Mouse (Mus musculus) embryonic stem cell, embryonic (primary cell): Measurements from ENCODE around the gene Jag1.

Experiments used
- CTCF ChIA-PET, 4 experiments: fragments of 300-600 bp in 2 of 4; fragments of 350-600 bp in 2 of 4; sonication (Branson Sonifier 250); formaldehyde crosslinking; loops; one replicate each; lab custom pipeline; 2022; ENCODE audit warnings: inconsistent platforms in 2 of 4; lab: Charles Lee
- POLR2A ChIA-PET, 4 experiments: fragments of 300-600 bp in 2 of 4; fragments of 350-600 bp in 2 of 4; sonication (Branson Sonifier 250); formaldehyde crosslinking; loops; one replicate each; lab custom pipeline; 2022; ENCODE audit warnings: antibody characterized with exemption in 4 of 4, inconsistent platforms in 1 of 4; lab: Charles Lee

Gene Jag1

DNA sequence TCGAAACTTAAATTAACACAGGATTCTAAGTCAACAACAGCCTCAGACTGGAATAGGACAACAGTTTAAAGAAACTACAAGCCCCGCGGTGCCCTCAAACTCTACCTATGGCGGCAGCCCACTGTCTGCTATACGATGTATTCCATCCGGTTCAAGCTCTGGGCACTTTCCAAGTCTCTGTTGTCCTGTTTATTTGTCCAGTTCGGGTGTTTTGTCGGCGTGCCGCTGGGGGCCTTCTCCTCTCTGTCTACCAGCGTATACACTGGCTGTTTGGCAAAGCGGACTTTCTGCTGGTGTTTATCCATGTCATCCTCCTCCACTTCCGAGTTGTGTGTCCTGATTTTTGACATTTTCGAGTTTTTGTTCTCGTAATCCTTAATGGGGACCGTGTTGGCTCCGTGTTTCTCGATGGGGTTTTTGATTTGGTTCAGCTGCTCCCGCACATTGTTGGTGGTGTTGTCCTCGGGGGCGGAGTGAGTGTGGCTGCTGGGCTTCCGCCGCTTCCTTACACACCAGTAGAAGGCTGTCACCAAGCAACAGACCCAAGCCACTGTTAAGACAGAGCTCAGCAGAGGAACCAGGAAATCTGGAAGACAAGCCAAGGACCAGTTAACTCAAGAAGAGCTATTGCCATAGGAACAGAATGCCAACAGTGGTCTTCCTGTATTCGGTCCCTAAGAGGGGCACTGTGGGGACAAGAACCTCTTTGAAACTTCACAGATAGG lies 33.4 kb downstream of the Jag1 start:
- ChIA-PET CTCF (no interaction called here), POLR2A (interaction anchor here (0.6 to 1.7 kb wide), 10 partner anchors 9 to 235 kb away, joined by 3 to 6 read pairs (median 4); partner anchors contain the start of genes AL731706.1 (in 3 of the 4), Mkks (in 3 of the 4) and Slx4ip (in 3 of the 4))

DNA sequence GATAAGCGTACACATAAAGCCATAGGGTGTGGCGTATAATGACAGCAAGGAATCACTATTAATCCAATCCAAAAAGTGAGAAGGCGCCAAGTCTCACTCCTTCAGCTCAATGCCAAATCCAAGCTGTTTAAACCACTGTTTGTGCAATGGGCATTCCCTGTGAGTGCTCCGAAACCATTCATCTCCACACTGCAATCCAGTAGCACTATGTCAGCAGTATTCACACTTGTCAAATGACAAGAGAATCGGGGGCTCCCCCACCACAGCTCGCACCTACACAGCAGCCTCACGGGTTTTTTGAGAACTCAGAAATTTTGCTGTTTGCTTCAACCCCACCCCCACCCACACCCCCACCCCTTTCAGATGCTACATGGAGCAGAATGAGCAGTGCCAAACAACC lies 35.4 kb downstream of the Jag1 start:
- ChIA-PET POLR2A (interaction anchor here in 2 of 4 experiments (0.7 to 1.6 kb wide), 4 partner anchors 11 to 126 kb away, joined by 3 to 11 read pairs (median 4); no protein-coding TSS in a partner anchor), CTCF (no interaction called here)

DNA sequence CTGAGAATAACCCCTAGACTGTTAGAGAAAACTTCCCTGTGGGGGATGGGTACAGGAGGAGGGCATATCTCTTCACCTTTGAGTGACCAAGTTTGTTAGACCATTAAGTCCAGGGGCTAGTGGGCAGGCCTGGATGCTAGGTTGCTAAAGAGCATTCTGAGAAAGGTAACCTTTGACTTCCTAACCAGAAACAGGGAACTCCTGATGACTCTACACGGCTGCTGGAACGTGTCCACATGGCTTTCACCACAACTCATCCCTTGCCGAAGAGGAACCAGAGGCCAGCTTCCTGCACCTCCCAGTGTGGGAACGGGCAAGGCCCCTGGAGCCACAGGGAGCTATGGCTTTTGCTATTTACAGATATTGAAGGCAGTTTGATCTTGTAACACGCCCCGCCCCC lies 36.0 kb downstream of the Jag1 start:
- ChIA-PET POLR2A (interaction anchor here in 2 of 4 experiments (0.8 to 1.6 kb wide), 3 partner anchors 12 to 37 kb away, joined by 3 to 11 read pairs (median 3); no protein-coding TSS in a partner anchor), CTCF (interaction anchor here in 1 of 4 experiments (0.6 kb wide), 1 partner anchor 15 kb away, joined by 3 read pairs; no protein-coding TSS in a partner anchor)

DNA sequence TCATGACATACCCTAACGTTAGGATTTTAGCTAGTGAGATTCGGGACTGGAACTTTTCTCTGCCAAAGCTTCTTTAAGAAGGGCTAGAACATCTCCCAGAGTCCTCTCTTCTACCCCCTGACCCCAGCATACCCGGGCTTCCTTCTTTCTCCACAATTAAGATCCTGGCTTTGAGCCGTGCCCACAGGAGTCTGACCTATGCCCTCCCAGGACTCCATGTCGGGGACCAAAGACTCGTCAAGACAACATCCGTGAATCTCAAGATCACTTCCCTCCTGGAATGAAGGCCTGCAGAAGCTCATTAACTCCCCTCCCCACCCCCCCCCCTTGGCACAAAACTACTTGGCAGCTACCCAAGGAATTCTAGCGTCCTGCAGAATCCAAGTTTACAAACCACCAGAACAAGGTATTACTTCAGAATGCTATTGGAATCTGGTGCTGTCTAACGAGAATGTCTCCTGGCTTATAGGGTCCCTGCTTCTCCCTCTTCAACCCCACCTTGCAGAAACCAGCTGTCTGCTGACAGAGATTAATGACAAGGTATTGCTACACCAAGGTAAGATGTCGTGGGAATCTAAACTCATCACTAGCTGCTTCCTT lies 36.6 kb downstream of the Jag1 start:
- CTCF ChIA-PET, result interaction anchor here in 1 of 4 experiments (0.6 kb wide), 1 partner anchor 15 kb away, joined by 3 read pairs; no protein-coding TSS in a partner anchor
- POLR2A ChIA-PET, result interaction anchor here in 3 of 4 experiments (0.6 to 1.6 kb wide), 4 partner anchors 12 to 345 kb away, joined by 3 to 11 read pairs (median 3); no protein-coding TSS in a partner anchor

DNA sequence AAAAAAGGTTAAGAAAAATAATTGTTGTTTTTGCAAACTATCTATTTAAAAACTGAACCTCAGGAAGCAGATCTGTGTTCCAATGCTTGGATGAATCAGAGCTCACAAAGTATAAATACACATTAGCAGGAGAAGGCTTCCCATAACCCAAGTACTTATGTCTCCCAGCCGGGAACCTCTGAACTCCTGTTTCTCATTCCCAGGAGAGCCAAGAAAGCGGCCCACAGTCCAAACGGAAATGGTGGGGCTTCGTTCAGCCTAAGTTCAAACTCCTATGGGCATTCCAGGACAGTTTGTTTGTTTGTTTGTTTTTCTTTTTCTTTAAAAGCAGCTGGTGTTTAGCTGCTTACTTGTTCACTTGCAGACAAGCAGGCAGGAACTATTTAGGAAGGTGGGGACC lies 37.7 kb downstream of the Jag1 start:
- ChIA-PET CTCF (no interaction called here), POLR2A (interaction anchor here in 1 of 4 experiments (0.7 kb wide), 1 partner anchor 35 kb away, joined by 3 read pairs; no protein-coding TSS in a partner anchor)

DNA sequence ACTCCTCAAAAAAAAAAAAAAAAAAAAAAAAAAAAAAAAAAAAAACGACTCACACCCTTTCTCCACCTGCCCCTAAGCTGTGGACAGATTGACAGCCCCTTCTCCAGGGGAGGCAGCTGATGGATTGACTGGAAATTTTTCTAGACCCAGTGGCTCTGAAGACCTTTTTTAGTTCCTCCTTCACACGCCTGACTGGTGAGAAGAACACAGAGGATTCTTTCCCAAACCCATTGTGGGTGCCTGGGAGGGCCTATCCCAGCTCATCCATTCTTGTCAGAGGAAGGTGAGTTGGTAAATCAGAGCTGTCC lies 42.2 kb downstream of the Jag1 start:
- POLR2A ChIA-PET, result interaction anchor here in 3 of 4 experiments (0.6 to 1.7 kb wide), 5 partner anchors 9 to 135 kb away, joined by 3 to 8 read pairs (median 4); no protein-coding TSS in a partner anchor
- CTCF ChIA-PET, result interaction anchor here in 1 of 4 experiments (0.6 kb wide), 1 partner anchor 173 kb away, joined by 5 read pairs; no protein-coding TSS in a partner anchor

DNA sequence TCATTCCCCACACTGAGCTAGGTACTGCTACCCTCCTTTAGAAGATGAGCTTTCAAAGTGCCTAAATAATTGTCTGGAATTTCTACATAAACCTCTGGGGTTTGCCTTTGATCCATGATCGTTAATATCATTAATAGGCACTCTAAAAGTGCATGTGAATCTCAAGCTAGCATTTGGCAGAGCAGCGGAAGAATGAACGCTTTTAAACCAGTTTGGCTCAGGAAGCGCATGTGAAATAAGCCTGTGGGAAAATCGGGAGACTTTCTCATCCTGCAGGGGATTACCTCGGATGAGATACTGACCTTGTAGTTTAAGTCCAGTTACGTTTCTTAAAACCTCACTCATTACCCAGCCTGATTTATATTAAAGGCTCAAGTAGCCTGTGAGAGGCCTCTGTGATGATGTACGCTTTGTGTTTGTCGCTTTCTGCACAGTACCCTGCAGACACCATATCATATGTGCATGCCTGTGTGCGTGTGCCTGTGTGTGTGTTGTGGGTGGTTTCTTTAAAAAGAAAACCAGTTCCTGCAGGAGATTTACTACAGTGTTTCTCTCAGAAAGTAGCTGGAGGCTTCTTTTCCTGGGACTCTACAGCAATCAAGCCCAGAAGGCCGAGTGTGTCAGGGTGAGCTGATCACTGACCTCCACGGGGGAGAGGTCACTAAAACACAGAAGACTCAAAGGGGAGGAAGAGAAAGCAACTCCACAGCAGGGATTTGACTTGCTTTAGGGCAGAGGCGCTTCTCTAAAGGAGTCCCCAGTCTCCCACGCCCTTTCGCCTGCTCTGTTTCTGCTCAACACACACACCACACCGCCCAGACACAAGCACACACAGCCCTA lies 42.8 kb downstream of the Jag1 start:
- POLR2A ChIA-PET, result interaction anchor here in 3 of 4 experiments (0.6 to 1.7 kb wide), 5 partner anchors 9 to 134 kb away, joined by 3 to 8 read pairs (median 4); no protein-coding TSS in a partner anchor

DNA sequence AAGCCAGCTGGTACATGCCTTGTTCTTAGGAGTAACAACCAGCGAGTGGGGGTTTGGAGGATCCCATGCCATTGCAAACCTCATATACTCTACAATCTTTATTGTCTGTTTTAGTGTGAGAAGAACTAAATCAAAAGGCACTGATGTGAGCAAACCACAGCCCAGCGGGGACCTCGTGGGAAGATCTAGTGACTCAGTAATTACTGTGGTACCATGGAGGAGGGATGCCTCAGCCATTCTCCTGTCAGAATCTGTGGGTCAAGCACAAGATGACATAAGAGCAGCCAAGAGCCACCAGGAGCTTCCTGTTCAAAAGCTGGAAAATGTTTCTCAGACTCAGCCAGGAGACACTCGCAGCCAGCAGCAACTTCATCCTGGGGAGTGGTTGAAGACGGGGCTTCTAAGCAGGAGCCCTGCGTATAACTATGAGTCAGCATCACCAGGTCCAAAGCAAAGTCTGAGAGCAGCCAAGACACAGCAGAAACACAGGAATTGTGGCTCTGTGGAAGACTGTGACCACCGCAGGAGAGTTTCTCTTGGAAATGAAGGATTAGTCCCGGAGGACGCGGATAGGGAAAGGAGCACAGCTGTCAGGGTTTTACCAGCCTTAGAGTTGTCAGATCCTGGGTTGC lies 48.8 kb downstream of the Jag1 start:
- CTCF ChIA-PET, result no interaction called here
- POLR2A ChIA-PET, result no interaction called here

More for the DNA sequence above, 42.8 kb downstream of the Jag1 start:
- CTCF ChIA-PET, result interaction anchor here in 1 of 4 experiments (0.5 to 0.6 kb wide), 2 partner anchors 117 to 173 kb away, joined by 3 to 5 read pairs; no protein-coding TSS in a partner anchor

DNA sequence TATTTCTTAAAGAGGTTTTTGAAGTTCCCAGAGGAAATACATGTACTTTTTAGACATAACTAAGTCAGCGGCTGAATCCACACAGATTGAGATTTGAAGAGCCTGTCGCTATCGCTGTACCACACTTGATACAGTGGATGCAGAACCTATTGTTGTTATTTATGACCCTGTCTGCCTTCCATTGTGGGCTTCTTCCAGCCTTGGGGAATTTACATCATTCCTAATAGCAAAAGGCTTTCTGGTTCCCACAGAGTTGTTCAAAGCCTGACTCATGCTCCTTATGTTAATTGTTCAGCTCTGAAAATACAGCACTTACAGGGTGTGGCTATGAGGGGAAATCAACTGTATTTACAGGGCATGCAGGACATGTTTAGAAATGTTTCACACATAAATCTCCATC lies 51.9 kb downstream of the Jag1 start:
- ChIA-PET CTCF (no interaction called here), POLR2A (interaction anchor here in 1 of 4 experiments (1.6 kb wide), 1 partner anchor 9 kb away, joined by 4 read pairs; no protein-coding TSS in a partner anchor)

DNA sequence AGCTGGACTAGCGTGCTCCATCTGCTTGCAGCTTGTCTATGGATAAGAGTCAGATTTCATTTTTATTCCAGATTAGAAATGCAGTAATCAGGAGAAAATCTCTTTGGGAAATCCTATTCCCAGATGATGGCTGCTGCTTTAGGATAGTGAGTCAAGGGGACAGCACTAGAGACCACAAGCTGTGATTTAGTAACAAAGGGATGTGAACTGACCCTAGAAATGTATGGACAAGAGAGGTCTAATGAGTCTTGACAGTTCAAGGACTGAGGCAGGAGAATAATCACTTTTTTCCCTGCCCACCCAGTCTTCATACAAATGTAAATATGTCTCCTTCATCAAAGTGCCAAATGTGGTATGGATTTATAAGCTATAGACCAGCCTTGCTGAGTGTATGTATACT lies 52.6 kb downstream of the Jag1 start:
- POLR2A ChIA-PET, result interaction anchor here in 1 of 4 experiments (1.6 kb wide), 1 partner anchor 10 kb away, joined by 4 read pairs; no protein-coding TSS in a partner anchor
- CTCF ChIA-PET, result no interaction called here

DNA sequence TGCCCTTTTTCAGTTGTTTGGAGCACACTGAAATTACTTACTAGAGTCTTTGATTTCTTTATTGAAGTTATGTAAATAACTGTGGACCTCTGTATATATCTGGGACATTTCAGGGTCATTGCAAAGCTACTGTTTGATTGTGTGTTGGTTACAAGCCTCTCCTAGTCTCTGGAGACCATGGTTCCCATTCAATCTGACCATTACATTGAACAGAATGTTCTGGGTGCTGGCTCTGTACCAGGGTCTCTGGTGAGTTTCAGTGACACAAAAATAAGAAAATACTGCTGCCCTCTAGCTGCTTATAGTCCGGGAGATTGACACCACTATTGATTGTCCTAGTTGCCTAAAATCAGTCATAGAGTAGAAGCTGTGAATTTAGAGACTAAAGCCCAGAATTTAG lies 66.5 kb downstream of the Jag1 start:
- CTCF ChIA-PET, result no interaction called here
- POLR2A ChIA-PET, result no interaction called here

DNA sequence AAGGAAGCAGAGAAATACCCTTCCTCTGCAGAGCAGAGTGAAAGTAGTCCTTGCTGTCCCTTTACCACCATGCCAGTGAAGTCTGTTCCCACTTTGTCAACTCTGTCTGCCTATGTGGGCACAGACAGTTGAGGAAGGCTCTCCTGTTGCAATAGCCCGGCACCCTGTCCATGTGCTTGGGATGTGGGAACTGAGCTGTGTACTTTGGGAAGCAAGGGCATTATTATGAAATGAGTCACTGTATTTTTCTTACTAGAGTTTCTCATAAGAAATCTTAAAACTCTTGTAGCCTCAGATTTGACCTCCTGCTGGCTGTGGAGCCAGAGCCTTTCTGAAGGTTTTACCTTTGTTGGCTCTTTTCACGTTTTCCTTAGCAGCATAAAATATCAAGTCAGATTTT lies 67.1 kb downstream of the Jag1 start:
- POLR2A ChIA-PET, result no interaction called here

DNA sequence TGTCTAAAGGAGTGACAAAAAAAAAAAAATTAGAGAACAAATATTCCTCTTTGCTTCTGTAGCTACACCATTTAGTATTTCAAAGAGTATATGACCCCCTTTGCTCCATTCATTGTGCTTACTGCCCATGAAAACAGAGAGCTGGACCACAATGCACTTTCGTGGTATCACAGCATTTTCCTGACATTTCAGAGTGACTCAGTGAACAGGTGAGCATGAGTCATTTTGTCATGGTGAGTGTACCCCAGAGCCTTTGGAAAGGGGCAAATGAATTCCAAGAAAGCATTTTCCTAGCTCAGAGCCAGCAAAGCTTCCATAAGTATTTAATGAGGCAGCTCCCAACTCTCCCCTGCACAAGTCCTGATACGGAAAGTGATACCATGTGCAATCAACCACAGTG lies 72.3 kb downstream of the Jag1 start:
- ChIA-PET POLR2A (no interaction called here), CTCF (no interaction called here)

More for the DNA sequence above, 67.1 kb downstream of the Jag1 start:
- CTCF ChIA-PET, result no interaction called here
